Mouse (Mus musculus) lung, adult 2 months (tissue): ENCODE results near the gene Hic2.

Source experiments
- CTCF ChIP-seq: fragments of 200-500 bp; IDR thresholded peaks from 2 replicates; pipeline ENCODE4 v1.5.1; 2011; ENCODE audit warnings: mild to moderate bottlenecking, low read length, control low read depth; ENCODE audit not compliant: insufficient read depth
- POLR2A ChIP-seq: fragments of 200-500 bp; IDR thresholded peaks from 2 replicates; pipeline ENCODE4 v1.6.1; 2011; ENCODE audit warnings: low read depth, mild to moderate bottlenecking, control low read depth, low read length, borderline replicate concordance; ENCODE audit errors: extremely low read depth

GRCm38 (mm10) chr16:17257359-17257821, 24.0 kb downstream of the Hic2 start:
- TF ChIP-seq CTCF (no peak), POLR2A (no peak)
